Mouse (Mus musculus): ENCODE data around the gene Gpa33.
A peak's percentile ranks its signal among the peaks of the same experiment; 100 is the strongest.

Gene Gpa33

DNA sequence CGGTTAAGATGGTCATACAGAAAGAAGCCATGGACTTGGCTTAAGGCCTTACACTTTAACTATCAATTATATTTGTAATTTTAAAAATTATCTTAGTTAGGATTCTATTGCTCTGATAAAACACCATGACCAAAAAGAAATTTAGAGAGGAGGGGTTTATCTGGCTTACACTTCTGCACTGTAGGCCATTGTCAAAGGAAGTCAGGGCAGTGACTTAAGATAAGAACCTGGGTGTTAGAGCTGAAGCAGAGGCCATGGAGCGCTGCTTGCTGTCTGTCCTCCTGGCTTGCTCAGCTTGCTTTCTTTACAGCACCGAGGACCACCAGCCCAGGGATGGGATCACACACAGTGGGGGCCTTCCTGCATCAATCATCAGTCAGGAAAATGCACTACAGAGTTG, 17.6 kb downstream of the Gpa33 start:
- Histone ChIP-seq H3K27me3 (ENCODE audit: control insufficient read depth, insufficient read depth, low read length, poor library complexity, severe bottlenecking) (no peaks in the 10 kb centered on the region), H3K36me3 (ENCODE audit: control insufficient read depth, insufficient read depth, low read length, poor library complexity, severe bottlenecking) (no peaks in the 10 kb centered on the region)
- DNase-seq (ENCODE audit: low read depth, low spot score) = no peak

DNA sequence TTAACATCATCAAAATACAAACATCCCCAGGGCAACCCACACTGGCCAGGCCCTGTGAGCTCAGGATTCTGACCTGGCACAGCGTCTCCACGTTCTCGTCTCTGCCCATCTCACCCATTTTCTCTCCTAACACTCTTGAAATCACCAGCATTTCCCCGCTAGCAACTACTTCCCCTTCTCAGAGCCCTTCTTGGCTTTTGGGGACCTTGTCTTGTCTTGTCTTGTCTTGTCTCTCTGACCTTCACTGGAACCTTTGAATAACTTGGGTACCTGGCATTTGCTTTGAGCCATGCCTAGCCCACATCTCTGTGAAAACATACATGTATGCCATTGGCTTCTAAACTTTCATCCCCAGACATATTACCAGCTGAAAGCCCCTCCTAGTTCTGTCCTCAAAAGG, 19.4 kb downstream of the Gpa33 start:
- no peaks in the 10 kb centered on the region for H3K36me3 ChIP-seq (ENCODE audit: control insufficient read depth, insufficient read depth, low read length, poor library complexity, severe bottlenecking)
- H3K27me3 ChIP-seq (ENCODE audit: control insufficient read depth, insufficient read depth, low read length, poor library complexity, severe bottlenecking) = no peaks in the 10 kb centered on the region
- DNase-seq (ENCODE audit: low read depth, low spot score) = no peak

DNA sequence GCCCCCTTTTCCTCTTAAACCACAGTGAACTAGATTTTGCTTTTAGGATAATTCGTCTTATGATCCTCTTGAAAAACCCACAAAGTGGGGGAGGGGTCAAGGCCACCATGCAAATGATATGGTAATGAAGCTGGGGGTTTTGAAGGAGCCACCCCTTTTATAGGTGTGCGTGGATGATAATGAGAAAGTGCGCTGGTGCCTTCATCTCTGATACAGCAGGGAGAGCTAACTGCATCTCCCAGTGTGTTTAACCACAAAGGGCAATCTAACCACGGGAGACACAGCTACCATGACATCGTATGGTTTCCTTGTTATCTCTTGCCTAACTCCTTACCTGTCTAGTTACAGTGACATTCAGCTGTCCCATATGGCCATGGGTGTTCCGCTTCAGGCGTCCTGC, 20.0 kb downstream of the Gpa33 start:
- Histone ChIP-seq H3K36me3 (ENCODE audit: control insufficient read depth, insufficient read depth, low read length, poor library complexity, severe bottlenecking) (no peaks in the 10 kb centered on the region), H3K27me3 (ENCODE audit: control insufficient read depth, insufficient read depth, low read length, poor library complexity, severe bottlenecking) (no peaks in the 10 kb centered on the region)
- no peak for DNase-seq (ENCODE audit: low read depth, low spot score)

DNA sequence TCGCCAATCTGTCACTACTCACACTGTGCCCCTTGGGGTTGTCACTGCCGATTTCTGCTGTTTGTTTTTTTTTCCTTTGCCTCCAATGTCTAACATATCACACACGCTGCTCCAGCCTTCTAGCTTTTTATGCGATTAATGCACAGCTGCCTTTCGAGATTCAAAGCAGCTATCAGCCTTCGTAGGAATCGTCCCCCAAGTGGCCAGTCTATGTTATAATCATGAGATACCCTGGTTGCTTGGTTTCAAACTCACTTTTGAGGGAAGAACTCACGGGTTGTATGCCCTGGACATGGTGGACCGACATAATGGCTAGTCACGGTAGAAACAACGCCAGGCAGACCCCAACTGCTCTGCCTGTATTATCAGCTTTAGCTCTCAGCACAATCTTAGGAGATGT, 21.3 kb downstream of the Gpa33 start:
- H3K27me3 ChIP-seq (ENCODE audit: control insufficient read depth, insufficient read depth, low read length, poor library complexity, severe bottlenecking) = no peaks in the 10 kb centered on the region
- no peaks in the 10 kb centered on the region for H3K36me3 ChIP-seq (ENCODE audit: control insufficient read depth, insufficient read depth, low read length, poor library complexity, severe bottlenecking)
- no peak for DNase-seq (ENCODE audit: low read depth, low spot score)

DNA sequence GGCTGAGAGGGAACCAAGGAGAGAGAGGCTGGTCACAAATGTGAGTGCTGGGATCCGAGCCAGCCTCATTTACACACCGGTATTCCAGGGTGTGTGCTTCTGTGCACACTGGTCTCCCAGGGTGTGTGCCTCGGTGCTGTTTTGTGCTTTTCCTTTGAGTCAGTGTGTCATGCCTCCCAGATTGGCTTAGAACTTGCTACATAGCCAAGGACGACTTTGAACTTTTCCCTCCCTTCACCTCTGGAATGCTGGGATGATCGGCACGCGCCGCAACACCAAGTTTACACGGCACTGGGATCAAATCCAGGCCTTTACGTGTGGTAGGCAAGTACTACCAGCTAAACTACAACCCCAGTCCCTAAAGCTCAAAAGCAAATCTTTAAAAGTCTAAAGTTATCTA, 22.0 kb downstream of the Gpa33 start:
- DNase-seq (ENCODE audit: low read depth, low spot score) = no peak
- no peaks in the 10 kb centered on the region for H3K27me3 ChIP-seq (ENCODE audit: control insufficient read depth, insufficient read depth, low read length, poor library complexity, severe bottlenecking)
- H3K36me3 ChIP-seq (ENCODE audit: control insufficient read depth, insufficient read depth, low read length, poor library complexity, severe bottlenecking) = no peaks in the 10 kb centered on the region

DNA sequence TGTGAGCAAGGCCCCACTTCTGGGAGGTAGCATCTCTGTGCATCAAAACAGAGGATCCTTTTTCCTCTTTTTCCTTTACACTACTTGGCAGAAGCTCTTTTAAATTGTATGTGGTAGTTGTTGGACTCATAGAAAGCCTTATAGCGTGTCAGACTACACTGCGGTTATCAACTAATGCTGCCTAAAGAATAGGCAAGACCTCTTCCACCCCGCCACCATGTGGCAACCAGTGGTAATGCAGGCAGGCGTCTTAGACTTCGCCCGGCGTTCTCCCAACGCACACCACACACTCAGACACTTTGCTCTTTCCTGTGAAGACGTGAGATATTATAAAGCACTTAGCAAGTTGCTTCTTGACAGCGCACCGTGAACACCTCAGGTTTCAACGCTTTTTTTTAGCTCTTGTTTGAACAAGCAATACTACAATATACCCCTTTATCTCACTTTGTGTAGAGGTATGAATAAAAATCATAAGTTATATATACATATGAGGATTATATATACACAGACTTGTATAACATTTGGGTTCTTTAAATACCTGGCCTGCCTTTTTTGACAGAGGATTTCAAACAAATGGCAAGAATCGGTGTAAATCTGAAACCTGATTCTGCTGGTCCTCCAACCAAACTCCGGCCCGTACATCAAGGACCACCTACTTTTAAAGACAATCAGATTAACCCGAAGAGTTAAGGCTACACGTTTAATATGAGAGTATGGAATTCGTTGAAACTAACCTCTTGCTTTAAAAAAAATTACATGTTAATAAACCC, 23.5 kb downstream of the Gpa33 start:
- H3K36me3 ChIP-seq (ENCODE audit: control insufficient read depth, insufficient read depth, low read length, poor library complexity, severe bottlenecking) = no peaks in the 10 kb centered on the region
- no peaks in the 10 kb centered on the region; the same call in 1 of the 2 replicates for H3K27me3 ChIP-seq (ENCODE audit: control insufficient read depth, insufficient read depth, low read length, poor library complexity, severe bottlenecking)
- peak; percentile 85 for DNase-seq (ENCODE audit: low read depth, low spot score)

DNA sequence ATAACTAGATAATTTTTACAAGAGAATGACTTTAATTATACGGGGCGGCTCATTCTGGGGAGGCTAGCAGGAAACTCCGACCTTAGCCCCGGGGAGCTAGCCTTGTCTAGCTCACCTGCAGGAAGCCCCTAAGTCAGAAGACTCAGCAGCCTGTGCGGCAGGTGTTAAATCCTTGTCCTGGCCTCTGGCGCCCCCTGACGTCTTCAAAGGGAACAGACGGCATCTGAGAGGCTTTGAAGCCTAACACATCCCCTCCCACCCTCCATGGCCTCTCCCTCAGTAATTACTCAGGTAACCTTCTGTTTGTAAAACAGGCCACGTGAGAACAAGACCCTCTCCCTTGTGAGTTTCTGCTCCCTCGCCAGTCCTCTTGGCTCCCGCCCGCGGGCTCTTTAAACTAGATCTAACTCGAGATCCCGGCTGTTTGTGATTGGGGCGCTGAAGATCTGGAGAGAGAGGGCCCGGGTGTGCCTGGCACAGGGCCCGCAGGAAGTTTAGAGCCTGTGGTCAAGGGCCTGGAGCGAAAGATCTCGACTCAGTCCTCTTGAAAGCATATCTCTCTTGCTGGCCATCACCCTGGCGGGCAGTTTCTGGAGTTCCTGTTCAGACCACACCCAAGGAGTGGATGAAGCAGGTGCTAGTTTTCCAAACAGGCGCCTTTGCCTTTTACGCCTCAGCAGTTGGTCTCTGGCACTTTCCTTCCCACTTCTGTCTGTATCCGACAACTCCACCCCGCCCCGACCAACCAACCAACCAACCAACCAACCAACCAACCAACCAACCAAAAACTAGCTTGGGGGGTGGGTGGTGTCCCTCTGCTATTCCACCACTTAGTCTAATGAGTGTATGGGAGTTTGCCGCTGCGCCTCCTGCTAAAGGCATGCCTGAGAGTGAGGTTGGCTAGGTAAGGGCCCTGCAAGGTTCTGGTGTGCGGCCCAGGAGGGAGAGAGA, 24.4 kb downstream of the Gpa33 start:
- no peaks in the 10 kb centered on the region; the same call in 1 of the 2 replicates for H3K27me3 ChIP-seq (ENCODE audit: control insufficient read depth, insufficient read depth, low read length, poor library complexity, severe bottlenecking)
- peak; percentile 90 for DNase-seq (ENCODE audit: low read depth, low spot score)
- no peaks in the 10 kb centered on the region for H3K36me3 ChIP-seq (ENCODE audit: control insufficient read depth, insufficient read depth, low read length, poor library complexity, severe bottlenecking)

DNA sequence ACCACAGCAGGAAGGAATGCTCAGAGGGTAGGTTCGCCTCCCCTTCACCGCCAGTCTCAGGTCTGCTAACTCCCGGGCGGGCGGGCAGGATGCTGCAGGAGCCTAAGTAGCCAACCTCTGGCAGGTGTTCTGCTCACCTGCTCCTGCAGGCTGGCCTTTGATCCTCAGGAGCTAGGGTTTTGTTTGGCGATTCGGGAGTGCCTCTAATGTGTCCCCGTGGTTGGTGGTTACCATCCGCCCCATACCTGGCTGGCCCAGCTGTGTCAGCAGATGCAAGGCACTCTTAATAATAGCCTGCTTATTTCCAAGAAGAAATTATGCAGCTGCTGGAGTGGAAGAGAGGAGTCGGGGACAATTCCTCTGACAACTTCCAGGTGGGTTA, 25.1 kb downstream of the Gpa33 start:
- no peaks in the 10 kb centered on the region for H3K36me3 ChIP-seq (ENCODE audit: control insufficient read depth, insufficient read depth, low read length, poor library complexity, severe bottlenecking)
- no peaks in the 10 kb centered on the region; the same call in 1 of the 2 replicates for H3K27me3 ChIP-seq (ENCODE audit: control insufficient read depth, insufficient read depth, low read length, poor library complexity, severe bottlenecking)
- no peak for DNase-seq (ENCODE audit: low read depth, low spot score)

DNA sequence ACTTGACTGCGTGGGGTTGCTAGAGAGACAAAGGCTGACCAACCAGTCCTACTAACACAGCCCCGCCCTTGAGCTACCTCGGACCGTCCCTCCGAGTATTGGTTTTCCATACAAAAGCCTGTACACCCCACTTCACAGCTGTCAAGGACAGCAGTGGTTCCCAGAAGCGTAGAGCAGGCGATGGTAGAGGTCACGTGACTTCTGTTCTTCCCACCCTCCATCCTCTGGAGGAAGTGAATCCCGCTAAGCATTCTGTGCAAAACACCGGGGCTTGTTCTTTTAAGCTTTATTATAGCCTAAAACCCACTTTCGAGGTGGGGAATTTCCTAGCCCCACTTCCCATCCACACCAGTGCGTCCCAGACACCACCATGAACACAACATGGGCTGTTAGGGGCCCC, 27.7 kb downstream of the Gpa33 start:
- no peak for DNase-seq (ENCODE audit: low read depth, low spot score)
- Histone ChIP-seq H3K27me3 (ENCODE audit: control insufficient read depth, insufficient read depth, low read length, poor library complexity, severe bottlenecking) (no peaks in the 10 kb centered on the region; the same call in 1 of the 2 replicates), H3K36me3 (ENCODE audit: control insufficient read depth, insufficient read depth, low read length, poor library complexity, severe bottlenecking) (no peaks in the 10 kb centered on the region)

DNA sequence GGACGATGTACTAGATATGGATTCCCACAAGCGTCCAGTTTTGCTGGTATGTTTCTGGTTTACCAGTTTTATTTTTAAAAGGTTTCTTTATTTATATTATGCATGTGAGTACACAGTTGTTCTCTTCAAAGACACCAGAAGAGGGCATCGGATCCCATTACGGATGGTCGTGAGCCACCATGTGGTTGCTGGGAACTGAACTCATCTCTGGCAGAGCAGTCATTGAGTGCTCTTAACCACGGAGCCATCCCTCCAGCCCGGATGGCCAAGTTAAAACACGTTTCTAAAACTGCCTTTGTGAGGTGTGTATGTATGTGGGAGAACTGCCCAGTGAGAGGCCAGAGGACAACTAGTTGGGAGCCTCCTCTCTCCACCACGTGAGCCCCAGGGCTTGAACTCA, 28.6 kb downstream of the Gpa33 start:
- DNase-seq (ENCODE audit: low read depth, low spot score) = no peak
- H3K27me3 ChIP-seq (ENCODE audit: control insufficient read depth, insufficient read depth, low read length, poor library complexity, severe bottlenecking) = no peaks in the 10 kb centered on the region; the same call in 1 of the 2 replicates
- H3K36me3 ChIP-seq (ENCODE audit: control insufficient read depth, insufficient read depth, low read length, poor library complexity, severe bottlenecking) = no peaks in the 10 kb centered on the region

DNA sequence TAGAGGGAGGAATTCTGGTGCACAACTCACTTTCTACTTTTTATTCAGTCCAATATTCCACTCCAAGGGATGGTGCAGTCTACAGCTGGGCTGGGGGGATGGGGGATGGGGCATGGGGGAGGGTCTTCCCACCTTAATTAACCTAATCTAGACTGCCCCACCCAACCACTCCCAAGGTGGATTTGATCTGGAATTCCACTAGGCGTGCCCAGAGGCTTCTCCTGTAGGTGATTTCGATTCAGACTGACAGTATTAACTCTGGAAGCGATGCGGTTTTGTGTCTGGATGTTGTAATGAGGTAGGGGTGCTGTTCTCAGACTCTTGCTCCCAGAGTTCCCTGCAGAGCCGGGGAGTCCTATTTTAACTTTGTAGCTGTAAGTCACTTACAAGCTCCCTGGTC, 30.1 kb downstream of the Gpa33 start:
- no peaks in the 10 kb centered on the region; the same call in 1 of the 2 replicates for H3K27me3 ChIP-seq (ENCODE audit: control insufficient read depth, insufficient read depth, low read length, poor library complexity, severe bottlenecking)
- no peak for DNase-seq (ENCODE audit: low read depth, low spot score)
- H3K36me3 ChIP-seq (ENCODE audit: control insufficient read depth, insufficient read depth, low read length, poor library complexity, severe bottlenecking) = no peaks in the 10 kb centered on the region

DNA sequence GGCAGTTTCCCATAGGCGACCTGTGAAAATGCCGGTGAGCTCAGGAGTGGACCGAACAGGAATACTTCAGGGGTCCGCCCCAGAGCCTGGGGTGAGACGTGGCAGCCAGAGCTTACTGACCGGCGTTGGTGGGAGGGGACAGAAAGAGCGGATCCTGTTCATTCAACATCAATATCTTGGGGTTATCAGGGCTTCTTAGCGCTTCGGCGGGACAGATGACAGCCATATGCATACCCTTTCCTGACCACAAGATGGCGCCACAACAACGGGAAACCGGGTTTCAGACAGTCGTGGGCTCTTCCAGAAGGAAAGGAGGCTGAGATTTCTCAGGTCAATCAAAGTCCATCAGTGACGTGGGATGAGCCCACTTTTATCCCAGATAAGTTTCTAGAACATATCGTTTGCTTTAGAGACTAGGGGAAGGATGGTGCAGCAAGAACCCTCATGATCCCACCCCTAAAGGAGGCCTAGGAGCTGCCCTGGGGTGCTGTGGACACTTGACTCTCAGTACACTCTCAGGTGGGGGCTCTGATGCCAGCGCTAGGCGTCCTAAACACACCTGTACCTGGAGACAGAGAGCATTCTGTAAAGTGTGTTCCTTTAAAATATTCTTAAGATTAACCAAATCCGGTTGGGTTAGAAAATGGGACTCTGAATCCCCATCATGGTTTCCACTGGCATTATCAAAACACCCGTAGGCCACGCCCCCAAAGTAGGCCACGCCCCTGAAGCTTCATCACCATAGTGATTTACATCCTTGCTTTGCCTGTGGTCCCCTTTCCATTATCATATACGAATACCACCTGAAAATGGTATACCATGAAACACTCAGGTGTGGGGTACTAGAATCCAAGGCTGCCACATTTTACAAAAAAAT, 30.8 kb downstream of the Gpa33 start:
- H3K36me3 ChIP-seq (ENCODE audit: control insufficient read depth, insufficient read depth, low read length, poor library complexity, severe bottlenecking) = no peaks in the 10 kb centered on the region
- peak; percentile 73 for DNase-seq (ENCODE audit: low read depth, low spot score)
- no peaks in the 10 kb centered on the region; the same call in 1 of the 2 replicates for H3K27me3 ChIP-seq (ENCODE audit: control insufficient read depth, insufficient read depth, low read length, poor library complexity, severe bottlenecking)

DNA sequence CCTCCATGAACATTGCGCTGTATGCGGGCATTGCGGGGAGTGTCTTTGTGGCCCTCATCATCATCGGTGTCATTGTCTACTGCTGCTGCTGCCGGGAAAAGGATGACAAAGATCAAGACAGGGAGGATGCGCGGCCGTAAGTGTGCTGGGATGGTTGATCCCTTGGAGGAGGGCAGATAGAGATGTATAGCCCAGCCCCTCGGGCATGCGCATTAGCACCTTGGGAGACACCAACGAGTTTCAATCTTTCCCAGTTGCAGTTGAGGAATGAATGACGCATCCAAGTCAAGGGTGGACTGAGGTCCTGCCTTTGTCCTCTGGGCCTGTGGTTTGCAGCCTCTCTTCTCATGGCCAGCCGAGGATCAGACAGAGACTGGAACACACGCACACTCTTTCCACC, 34.5 kb downstream of the Gpa33 start:
- Histone ChIP-seq H3K27me3 (ENCODE audit: control insufficient read depth, insufficient read depth, low read length, poor library complexity, severe bottlenecking) (no peaks in the 10 kb centered on the region), H3K36me3 (ENCODE audit: control insufficient read depth, insufficient read depth, low read length, poor library complexity, severe bottlenecking) (no peaks in the 10 kb centered on the region)
- no peak for DNase-seq (ENCODE audit: low read depth, low spot score)

DNA sequence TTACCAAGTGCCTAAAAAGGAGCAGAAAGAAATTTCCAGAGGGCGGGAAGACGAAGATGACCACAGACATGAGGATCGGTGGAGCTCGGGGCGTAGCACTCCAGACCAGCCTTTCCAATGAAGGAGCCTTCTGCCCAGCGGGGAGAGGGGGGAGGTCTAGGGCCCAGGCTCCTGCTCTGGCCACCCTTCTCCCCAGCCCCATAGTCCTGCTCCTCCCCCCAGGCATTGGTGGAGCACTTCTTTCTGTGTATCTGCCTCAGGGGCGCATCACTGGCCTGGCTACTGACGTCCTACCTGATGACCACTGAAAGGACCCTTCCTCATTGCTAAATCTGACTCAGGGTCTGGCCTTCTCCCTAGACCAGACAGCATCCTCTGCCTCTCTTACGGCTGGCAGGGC, 35.1 kb downstream of the Gpa33 start:
- Histone ChIP-seq H3K36me3 (ENCODE audit: control insufficient read depth, insufficient read depth, low read length, poor library complexity, severe bottlenecking) (no peaks in the 10 kb centered on the region), H3K27me3 (ENCODE audit: control insufficient read depth, insufficient read depth, low read length, poor library complexity, severe bottlenecking) (no peaks in the 10 kb centered on the region)
- no peak for DNase-seq (ENCODE audit: low read depth, low spot score)
